In genomic region chr1:25228381-25229244, GRCm38 (mm10) we compare ENCODE assay signal across 8 mouse cellular contexts.
DNase-seq lines count a peak whose midpoint lies in the region; ATAC-seq and TF ChIP-seq lines count a peak whose summit lies in the region.

No protein-coding gene starts in this region.

- peak; percentile 45; the same call in 1 of the 2 replicates for TF ChIP-seq POLR2A in cortical plate, adult 2 months (IDR thresholded peaks at IDR 0.05; ENCODE audit: extremely low read depth, insufficient read depth, low read length)

- no peak for TF ChIP-seq CTCF in cortical plate, adult 2 months (IDR thresholded peaks at IDR 0.05; ENCODE audit: extremely low read depth, insufficient read depth, low read length)
- TF ChIP-seq CTCF in left cerebral cortex, adult 2 months (IDR thresholded peaks at IDR 0.05), result no peak

- no peaks in the 10 kb centered on the region for H3K4me1 ChIP-seq in cortical plate, adult 2 months (ENCODE audit: control insufficient read depth, insufficient read depth, low read length)

- ATAC-seq in erythroblast, adult 5-6 weeks (replicated peaks; ENCODE audit: low FRiP score, poor library complexity, severe bottlenecking), result no peak

- DNase-seq in adrenal gland, adult 8-10 months, result peak; percentile 26
- DNase-seq in gastrocnemius, postnatal 25 days, result peak; percentile 11
- peak; percentile 2 for DNase-seq in induced T-regulatory cell, adult 2 months (ENCODE audit: low read depth)
- DNase-seq in left cerebral cortex, adult 2 months (ENCODE audit: extremely low spot score in 1 of 2, low spot score in 2 of 2), result peak; percentile 71 to 74
- peak; percentile 74 for DNase-seq in lung, postnatal 4 days
- DNase-seq in right cerebral cortex, postnatal 14 days, result peak; percentile 72

- intact Hi-C loops in left cerebral cortex, adult 2 months (cut with DNase I), result loop anchor here (2.0 to 5.0 kb wide), 2 partner anchors 62 to 141 kb away; no protein-coding TSS in a partner anchor

- H3K27ac ChIP-seq in cortical plate, adult 2 months (ENCODE audit: insufficient read depth, low read length), result peak overlapping the region; percentile 71
- H3K27ac ChIP-seq in left cerebral cortex, adult 2 months, result peak overlapping the region; percentile 93

- H3K4me3 ChIP-seq in cortical plate, adult 2 months (ENCODE audit: insufficient read depth, low read length), result peak overlapping the region; percentile 86
- peak overlapping the region; percentile 66 for H3K4me3 ChIP-seq in left cerebral cortex, adult 2 months

Comparison
In these comparisons a context has a peak if more than half of its experiments do, and no peak if none do; other contexts are left out.
1. DNase-seq: peak in every context shown above with its lines; median percentile 74 in lung, postnatal 4 days; 72 in left cerebral cortex, adult 2 months; 72 in right cerebral cortex, postnatal 14 days; 26 in adrenal gland, adult 8-10 months; 11 in gastrocnemius, postnatal 25 days; 2 in induced T-regulatory cell, adult 2 months.